Mouse (Mus musculus): ENCODE measurements around the gene Suox. TPM values are rescaled to one million over a fixed set of nuclear protein-coding genes. Genes with fewer than 3 reads are reported as not detected.
A peak's percentile ranks its signal among the peaks of the same experiment; 100 is the strongest.
"Not testable (repeated sequence)": the region's sequence is repeated elsewhere in the genome, so short reads cannot be mapped to it uniquely, and the experiment has no call there.

Suox gene
- 10 to 100 TPM in 1 of 2 experiments, 1 to 10 TPM in 1; 9.3 to 11.0 TPM for total RNA-seq (2021)
- long read RNA-seq, experiment 1, transcript Suox-201 (4 exons, 2,497 nt), result major isoform, 7 of 13 reads
- long read RNA-seq, experiment 1, partial matches to known transcripts, result 6 of 13 reads
- long read RNA-seq, experiment 1, other reads (novel, unspliced or antisense), result 0 of 13 reads
- long read RNA-seq, experiment 2, transcript Suox-201 (4 exons, 2,497 nt), result major isoform, 18 of 20 reads
- long read RNA-seq, experiment 2, partial matches to known transcripts, result 2 of 20 reads
- long read RNA-seq, experiment 2, other reads (novel, unspliced or antisense), result 0 of 20 reads

GRCm38 (mm10) chr10:128673763-128674468 is at the start of gene Suox:
Gene Suox, minus strand, starts transcription at chr10:128674073.
- peak; percentile 78 for DNase-seq

- no peak for DNase-seq
Observed at GRCm38 (mm10) chr10:128715559-128716537, 42.0 kb upstream of the Suox start.

DNA sequence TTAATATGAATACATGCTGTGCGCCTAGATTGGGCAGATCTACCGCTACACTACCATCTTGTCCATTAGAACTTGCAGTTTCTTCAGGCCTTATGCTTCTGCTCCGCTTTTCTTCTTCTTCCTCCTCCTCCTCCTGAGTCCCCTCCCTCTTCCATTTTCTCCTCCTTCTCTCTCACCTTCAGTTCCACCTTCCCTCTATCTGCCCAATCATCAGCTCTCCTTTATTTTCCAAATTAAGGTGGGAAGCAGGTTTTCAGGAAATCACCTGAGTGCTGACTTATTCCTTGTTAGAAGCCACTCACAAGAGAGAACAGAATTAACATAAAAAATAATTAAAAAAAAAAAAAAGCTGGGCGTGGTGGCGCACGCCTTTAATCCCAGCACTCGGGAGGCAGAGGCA is 37.4 kb upstream of the Suox start:
- not testable (repeated sequence) for DNase-seq

GRCm38 (mm10) chr10:128705317-128705693 is 31.4 kb upstream of the Suox start:
- no peak for DNase-seq

- DNase-seq, result peak; percentile 92
Observed at GRCm38 (mm10) chr10:128704491-128705316, 30.8 kb upstream of the Suox start, which contains the start of gene Cdk2. Gene Cdk2, minus strand, starts transcription at chr10:128705031.

DNA sequence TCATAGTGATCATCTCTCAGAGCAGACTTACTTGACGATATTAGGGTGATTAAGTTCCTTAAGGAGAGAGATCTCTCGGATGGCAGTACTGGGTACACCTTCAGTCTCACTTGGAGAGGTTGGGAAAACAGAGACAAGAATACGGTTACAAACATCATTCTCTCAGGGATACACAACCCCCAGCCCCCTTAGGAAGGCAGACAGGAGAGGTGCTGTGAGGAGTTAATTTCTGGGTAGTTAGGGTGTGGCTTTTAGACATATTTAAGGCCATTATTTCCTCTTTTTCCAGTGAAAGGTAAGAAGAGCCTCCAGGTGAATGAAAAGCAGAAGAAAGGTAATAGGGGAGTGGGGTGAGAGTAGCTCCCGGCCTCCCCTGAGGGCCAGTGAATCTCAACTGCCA is 30.0 kb upstream of the Suox start, which contains the start of gene Pmel:
Gene Pmel, plus strand, starts transcription at position 301 of the 400 bp plus-strand sequence.
- DNase-seq, result no peak

GRCm38 (mm10) chr10:128702328-128703007 is 28.6 kb upstream of the Suox start:
- no peak for DNase-seq

- DNase-seq, result no peak
Observed at GRCm38 (mm10) chr10:128700712-128701111, 26.8 kb upstream of the Suox start.

- no peak for DNase-seq
Observed at GRCm38 (mm10) chr10:128699611-128700010, 25.7 kb upstream of the Suox start.

DNA sequence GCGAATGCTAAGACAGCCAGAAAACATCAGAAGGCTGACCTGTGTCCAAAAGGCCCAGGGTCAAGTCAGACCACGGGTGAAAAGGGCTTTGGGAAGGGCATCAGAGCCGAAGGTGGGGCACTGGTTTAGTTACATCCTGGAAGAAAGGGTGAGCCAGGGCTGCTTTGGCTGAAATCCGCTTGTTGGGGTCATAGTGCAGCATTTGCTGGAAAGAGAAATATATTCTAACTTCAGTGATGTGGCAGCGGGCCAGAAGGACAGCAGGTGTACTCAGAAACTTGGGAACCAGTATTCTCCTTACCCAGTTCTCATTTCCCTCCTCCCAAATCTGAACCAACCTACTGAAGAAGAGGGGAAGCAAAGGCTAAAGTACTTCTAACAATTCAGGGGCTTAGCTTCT is 25.1 kb upstream of the Suox start:
- DNase-seq, result no peak

DNA sequence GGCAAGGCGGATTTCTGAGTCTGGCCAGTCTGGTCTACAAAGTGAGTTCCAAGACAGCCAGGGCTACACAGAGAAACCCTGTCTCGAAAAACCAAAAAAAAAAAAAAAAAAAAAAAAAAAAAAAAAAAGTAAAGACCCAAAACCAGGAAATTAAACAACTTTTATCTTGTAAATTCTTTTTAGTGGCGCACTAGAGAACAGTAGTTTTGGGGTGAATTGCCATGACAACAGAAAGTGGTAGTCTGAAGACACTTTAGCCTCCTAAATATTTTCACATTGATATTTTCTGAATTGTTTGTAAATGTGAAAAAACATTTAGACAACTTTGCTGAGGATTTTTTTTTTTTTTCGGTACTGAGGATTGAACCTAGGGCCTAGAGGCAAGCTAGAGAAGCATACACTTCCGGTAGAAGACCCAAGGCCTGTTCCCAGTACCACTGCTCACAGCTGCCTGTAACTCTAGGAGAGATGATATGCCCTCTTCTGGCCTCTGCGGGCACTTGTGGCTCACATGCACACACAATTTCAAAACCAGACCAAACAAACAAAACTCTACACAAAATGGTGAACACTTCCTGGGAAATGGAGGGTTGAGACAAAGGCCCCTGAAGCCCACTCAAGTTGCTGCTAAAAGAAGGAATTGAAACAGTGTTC is 23.3 kb upstream of the Suox start:
- no peak for DNase-seq

- DNase-seq, result peak; percentile 91
Observed at GRCm38 (mm10) chr10:128695992-128696807, 22.3 kb upstream of the Suox start, which contains the start of gene Rab5b. Gene Rab5b, minus strand, starts transcription at chr10:128696264.

GRCm38 (mm10) chr10:128695411-128695991 is 21.6 kb upstream of the Suox start:
- DNase-seq, result no peak

- no peak for DNase-seq
Observed at GRCm38 (mm10) chr10:128674469-128675008, 666 bp upstream of the Suox start.

- DNase-seq, result no peak
Observed at GRCm38 (mm10) chr10:128671148-128671547, 2.7 kb downstream of the Suox start.

DNA sequence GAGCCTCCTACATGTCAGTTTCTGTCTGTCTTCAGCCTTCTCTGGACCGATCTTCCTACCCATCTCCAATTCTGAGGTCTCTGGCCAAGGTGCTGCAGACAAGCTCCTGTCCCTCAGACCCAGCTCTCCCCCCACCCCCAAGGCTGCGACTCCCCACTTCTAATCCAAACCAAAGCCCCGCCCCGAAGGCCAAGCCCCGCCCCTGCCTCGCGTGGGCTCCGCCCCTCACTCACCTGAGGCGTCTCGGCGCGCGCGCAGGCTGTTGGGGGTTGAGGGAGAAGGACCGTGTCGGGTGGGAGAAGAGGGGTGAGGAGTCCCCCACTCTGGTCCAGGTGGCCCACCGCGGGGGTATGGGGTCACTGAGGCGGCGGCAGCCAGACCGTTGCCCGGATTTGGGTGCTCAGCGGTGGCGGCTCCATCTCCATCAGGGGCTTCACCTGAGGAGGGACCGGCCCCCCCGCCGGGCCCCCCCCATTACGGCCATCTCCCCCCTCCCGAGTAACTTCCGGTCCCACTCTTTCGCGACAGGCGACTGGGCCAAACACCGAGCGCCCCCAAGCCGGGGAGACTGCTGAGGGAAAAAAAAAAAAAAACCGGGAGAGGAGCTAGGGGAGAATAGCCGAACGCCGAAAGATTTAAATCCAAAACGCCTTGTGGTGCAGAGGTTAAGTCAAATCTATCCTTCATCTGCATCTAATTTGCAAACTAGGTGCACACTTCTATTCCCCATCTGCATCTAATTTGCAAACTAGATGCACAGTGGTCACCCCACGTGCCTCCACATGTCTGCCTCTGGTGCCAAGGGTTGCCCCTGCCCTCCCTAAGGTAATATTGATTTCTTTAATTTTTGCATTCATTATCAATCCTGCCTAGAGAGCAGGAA is 4.8 kb downstream of the Suox start:
- DNase-seq, result peak; percentile 35

- no peak for DNase-seq
Observed at GRCm38 (mm10) chr10:128665806-128666205, 8.1 kb downstream of the Suox start.

GRCm38 (mm10) chr10:128665307-128665706 is 8.6 kb downstream of the Suox start:
- DNase-seq, result no peak

Data from gastrocnemius, postnatal 10 days (tissue).